Mouse (Mus musculus): ENCODE measurements around the gene Sp2. TPM values are rescaled to one million over a fixed set of nuclear protein-coding genes. Genes with fewer than 3 reads are reported as not detected.

The Sp2 gene
- polyA plus RNA-seq, 1 experiment from 2014 or later: 15.0 TPM

GRCm38 (mm10) chr11:96968476-96968875, 14.3 kb downstream of the Sp2 start:
- H3K9ac ChIP-seq (ENCODE audit: low read length): peak overlapping the region; percentile 69
- peak overlapping the region; percentile 99 to 100 for H3K27ac ChIP-seq (replicated peaks in 1 of 2; ENCODE audit: control insufficient read depth in 1 of 2, insufficient read depth in 1 of 2, low read depth in 2 of 2, low read length in 2 of 2)
- no peak overlapping the region for H3K4me3 ChIP-seq (ENCODE audit: control insufficient read depth in 1 of 2, insufficient read depth in 1 of 2, low read depth in 1 of 2, low read length in 2 of 2)
- H3K4me1 ChIP-seq (ENCODE audit: control insufficient read depth in 2 of 2, insufficient read depth in 2 of 2, low read length in 2 of 2): peaks cover 53 to 68% of the 10 kb centered on the region in 2 experiments
- H3K4me2 ChIP-seq (ENCODE audit: low read length): peak overlapping the region; percentile 62
- no peaks in the 10 kb centered on the region for H3K9me3 ChIP-seq (ENCODE audit: control insufficient read depth, low read length)
- ATAC-seq (ENCODE audit: insufficient number of reproducible peaks, insufficient read depth, low FRiP score, low read depth): no peak
- no peaks in the 10 kb centered on the region for H3K27me3 ChIP-seq (ENCODE audit: control insufficient read depth, insufficient read depth, low read length)
- H3K36me3 ChIP-seq (ENCODE audit: control insufficient read depth, insufficient read depth, low read length): no peaks in the 10 kb centered on the region
- 31% methylated on average over 6 of the region's 6 CpGs for WGBS

GRCm38 (mm10) chr11:96967544-96968269, 15.1 kb downstream of the Sp2 start:
- peaks cover 2% of the 10 kb centered on the region for H3K36me3 ChIP-seq (ENCODE audit: control insufficient read depth, insufficient read depth, low read length)
- H3K4me1 ChIP-seq (ENCODE audit: control insufficient read depth in 2 of 2, insufficient read depth in 2 of 2, low read length in 2 of 2): peaks cover 51 to 64% of the 10 kb centered on the region in 2 experiments
- H3K27ac ChIP-seq (replicated peaks in 1 of 2; ENCODE audit: control insufficient read depth in 1 of 2, insufficient read depth in 1 of 2, low read depth in 2 of 2, low read length in 2 of 2): peak overlapping the region; percentile 99 to 100
- no peaks in the 10 kb centered on the region for H3K9me3 ChIP-seq (ENCODE audit: control insufficient read depth, low read length)
- H3K9ac ChIP-seq (ENCODE audit: low read length): peak overlapping the region; percentile 69
- ATAC-seq (ENCODE audit: insufficient number of reproducible peaks, insufficient read depth, low FRiP score, low read depth): no peak
- no peak overlapping the region for H3K4me3 ChIP-seq (ENCODE audit: control insufficient read depth in 1 of 2, insufficient read depth in 1 of 2, low read depth in 1 of 2, low read length in 2 of 2)
- H3K4me2 ChIP-seq (ENCODE audit: low read length): peak overlapping the region; percentile 62
- WGBS: 49% methylated on average over 11 of the region's 11 CpGs
- no peaks in the 10 kb centered on the region for H3K27me3 ChIP-seq (ENCODE audit: control insufficient read depth, insufficient read depth, low read length)

GRCm38 (mm10) chr11:96966914-96967543, 15.7 kb downstream of the Sp2 start:
- no peaks in the 10 kb centered on the region for H3K9me3 ChIP-seq (ENCODE audit: control insufficient read depth, low read length)
- H3K27ac ChIP-seq (replicated peaks in 1 of 2; ENCODE audit: control insufficient read depth in 1 of 2, insufficient read depth in 1 of 2, low read depth in 2 of 2, low read length in 2 of 2): peak overlapping the region; percentile 60 to 100
- 67% methylated on average over 13 of the region's 13 CpGs for WGBS
- H3K9ac ChIP-seq (ENCODE audit: low read length): peak overlapping the region; percentile 69
- H3K36me3 ChIP-seq (ENCODE audit: control insufficient read depth, insufficient read depth, low read length): peaks cover 9% of the 10 kb centered on the region
- H3K27me3 ChIP-seq (ENCODE audit: control insufficient read depth, insufficient read depth, low read length): no peaks in the 10 kb centered on the region
- peaks cover 47 to 58% of the 10 kb centered on the region in 2 experiments for H3K4me1 ChIP-seq (ENCODE audit: control insufficient read depth in 2 of 2, insufficient read depth in 2 of 2, low read length in 2 of 2)
- H3K4me3 ChIP-seq (ENCODE audit: control insufficient read depth in 1 of 2, insufficient read depth in 1 of 2, low read depth in 1 of 2, low read length in 2 of 2): no peak overlapping the region; a peak in 2 of 4 replicates
- H3K4me2 ChIP-seq (ENCODE audit: low read length): peak overlapping the region; percentile 34
- no peak for ATAC-seq (ENCODE audit: insufficient number of reproducible peaks, insufficient read depth, low FRiP score, low read depth)

GRCm38 (mm10) chr11:96966172-96966571, 16.6 kb downstream of the Sp2 start:
- ATAC-seq (ENCODE audit: insufficient number of reproducible peaks, insufficient read depth, low FRiP score, low read depth): no peak
- peaks cover 40 to 50% of the 10 kb centered on the region in 2 experiments for H3K4me1 ChIP-seq (ENCODE audit: control insufficient read depth in 2 of 2, insufficient read depth in 2 of 2, low read length in 2 of 2)
- no peak overlapping the region for H3K9ac ChIP-seq (ENCODE audit: low read length)
- 91% methylated on average over 3 of the region's 3 CpGs for WGBS
- no peak overlapping the region for H3K4me2 ChIP-seq (ENCODE audit: low read length)
- H3K27ac ChIP-seq (replicated peaks in 1 of 2; ENCODE audit: control insufficient read depth in 1 of 2, insufficient read depth in 1 of 2, low read depth in 2 of 2, low read length in 2 of 2): peak overlapping the region in 1 of 2 experiments; percentile 100; a peak in 1 of 4 replicates
- no peak overlapping the region for H3K4me3 ChIP-seq (ENCODE audit: control insufficient read depth in 1 of 2, insufficient read depth in 1 of 2, low read depth in 1 of 2, low read length in 2 of 2)
- H3K9me3 ChIP-seq (ENCODE audit: control insufficient read depth, low read length): no peaks in the 10 kb centered on the region
- peaks cover 17% of the 10 kb centered on the region for H3K36me3 ChIP-seq (ENCODE audit: control insufficient read depth, insufficient read depth, low read length)
- no peaks in the 10 kb centered on the region for H3K27me3 ChIP-seq (ENCODE audit: control insufficient read depth, insufficient read depth, low read length)

GRCm38 (mm10) chr11:96963580-96963979, 19.2 kb downstream of the Sp2 start:
- 16% methylated on average over 8 of the region's 8 CpGs for WGBS
- no peak overlapping the region for H3K4me2 ChIP-seq (ENCODE audit: low read length)
- H3K4me1 ChIP-seq (ENCODE audit: control insufficient read depth in 2 of 2, insufficient read depth in 2 of 2, low read length in 2 of 2): peaks cover 17 to 24% of the 10 kb centered on the region in 2 experiments
- no peak overlapping the region for H3K27ac ChIP-seq (replicated peaks in 1 of 2; ENCODE audit: control insufficient read depth in 1 of 2, insufficient read depth in 1 of 2, low read depth in 2 of 2, low read length in 2 of 2)
- no peak overlapping the region for H3K9ac ChIP-seq (ENCODE audit: low read length)
- peaks cover 43% of the 10 kb centered on the region for H3K36me3 ChIP-seq (ENCODE audit: control insufficient read depth, insufficient read depth, low read length)
- no peaks in the 10 kb centered on the region for H3K9me3 ChIP-seq (ENCODE audit: control insufficient read depth, low read length)
- ATAC-seq (ENCODE audit: insufficient number of reproducible peaks, insufficient read depth, low FRiP score, low read depth): peak; percentile 55; the same call in 1 of the 2 replicates
- no peak overlapping the region for H3K4me3 ChIP-seq (ENCODE audit: control insufficient read depth in 1 of 2, insufficient read depth in 1 of 2, low read depth in 1 of 2, low read length in 2 of 2)
- H3K27me3 ChIP-seq (ENCODE audit: control insufficient read depth, insufficient read depth, low read length): no peaks in the 10 kb centered on the region

- Histone ChIP-seq H3K36me3 (ENCODE audit: control insufficient read depth, insufficient read depth, low read length) (peaks cover 96% of the 10 kb centered on the region), H3K4me2 (ENCODE audit: low read length) (no peak overlapping the region), H3K27ac (replicated peaks in 1 of 2; ENCODE audit: control insufficient read depth in 1 of 2, insufficient read depth in 1 of 2, low read depth in 2 of 2, low read length in 2 of 2) (no peak overlapping the region), H3K9me3 (ENCODE audit: control insufficient read depth, low read length) (no peaks in the 10 kb centered on the region), H3K4me1 (ENCODE audit: control insufficient read depth in 2 of 2, insufficient read depth in 2 of 2, low read length in 2 of 2) (no peaks in the 10 kb centered on the region), H3K9ac (ENCODE audit: low read length) (no peak overlapping the region), H3K27me3 (ENCODE audit: control insufficient read depth, insufficient read depth, low read length) (no peaks in the 10 kb centered on the region), H3K4me3 (ENCODE audit: control insufficient read depth in 1 of 2, insufficient read depth in 1 of 2, low read depth in 1 of 2, low read length in 2 of 2) (no peak overlapping the region)
- WGBS: 90% methylated on average over 10 of the region's 10 CpGs
- no peak for ATAC-seq (ENCODE audit: insufficient number of reproducible peaks, insufficient read depth, low FRiP score, low read depth)
These were observed 25.5 kb downstream of the Sp2 start for GRCm38 (mm10) chr11:96957061-96957805.

- Histone ChIP-seq H3K9me3 (ENCODE audit: control insufficient read depth, low read length) (no peaks in the 10 kb centered on the region), H3K4me3 (ENCODE audit: control insufficient read depth in 1 of 2, insufficient read depth in 1 of 2, low read depth in 1 of 2, low read length in 2 of 2) (no peak overlapping the region), H3K4me2 (ENCODE audit: low read length) (no peak overlapping the region), H3K27me3 (ENCODE audit: control insufficient read depth, insufficient read depth, low read length) (no peaks in the 10 kb centered on the region), H3K4me1 (ENCODE audit: control insufficient read depth in 2 of 2, insufficient read depth in 2 of 2, low read length in 2 of 2) (no peaks in the 10 kb centered on the region), H3K9ac (ENCODE audit: low read length) (no peak overlapping the region), H3K36me3 (ENCODE audit: control insufficient read depth, insufficient read depth, low read length) (peaks cover 96% of the 10 kb centered on the region), H3K27ac (replicated peaks in 1 of 2; ENCODE audit: control insufficient read depth in 1 of 2, insufficient read depth in 1 of 2, low read depth in 2 of 2, low read length in 2 of 2) (no peak overlapping the region)
- ATAC-seq (ENCODE audit: insufficient number of reproducible peaks, insufficient read depth, low FRiP score, low read depth): 0 out of 2 replicates have a peak, but pooled peaks have one; percentile 22
- 63% methylated on average over 20 of the region's 20 CpGs for WGBS
These were observed 26.6 kb downstream of the Sp2 start for GRCm38 (mm10) chr11:96956009-96956724.
